Mouse (Mus musculus): ENCODE data around the gene Fam160a2. TPM values are rescaled to one million over a fixed set of nuclear protein-coding genes. Genes with fewer than 3 reads are reported as not detected.
A peak's percentile ranks its signal among the peaks of the same experiment; 100 is the strongest.

Fam160a2 gene
- 41.3 and 45.9 TPM in 2 replicates for polyA plus RNA-seq (2012; rRNA removed)

GRCm38 (mm10) chr7:105399935-105400624, at the start of gene Fam160a2:
TSS of gene Fam160a2 (minus strand) at chr7:105400054.
- peak; percentile 99 to 100 for DNase-seq (ENCODE audit: extremely low spot score in 1 of 2, low spot score in 1 of 2)

- DNase-seq (ENCODE audit: extremely low spot score in 1 of 2, low spot score in 1 of 2) = no peak
Measured at GRCm38 (mm10) chr7:105445076-105445475, 45.2 kb upstream of the Fam160a2 start.

GRCm38 (mm10) chr7:105441426-105441825, 41.6 kb upstream of the Fam160a2 start:
- DNase-seq (ENCODE audit: extremely low spot score in 1 of 2, low spot score in 1 of 2) = no peak

- peak in 1 of 2 experiments; percentile 75 for DNase-seq (ENCODE audit: extremely low spot score in 1 of 2, low spot score in 1 of 2)
Measured at GRCm38 (mm10) chr7:105437979-105438772, 38.3 kb upstream of the Fam160a2 start.

- DNase-seq (ENCODE audit: extremely low spot score in 1 of 2, low spot score in 1 of 2) = no peak
Measured at GRCm38 (mm10) chr7:105434798-105435197, 34.9 kb upstream of the Fam160a2 start.

- DNase-seq (ENCODE audit: extremely low spot score in 1 of 2, low spot score in 1 of 2) = no peak
Measured at GRCm38 (mm10) chr7:105433859-105434258, 34.0 kb upstream of the Fam160a2 start.

GRCm38 (mm10) chr7:105432058-105432457, 32.2 kb upstream of the Fam160a2 start:
- DNase-seq (ENCODE audit: extremely low spot score in 1 of 2, low spot score in 1 of 2) = no peak

GRCm38 (mm10) chr7:105426051-105426450, 26.2 kb upstream of the Fam160a2 start:
- no peak for DNase-seq (ENCODE audit: extremely low spot score in 1 of 2, low spot score in 1 of 2)

GRCm38 (mm10) chr7:105425424-105426043, 25.7 kb upstream of the Fam160a2 start, which contains the start of gene Cckbr:
TSS of gene Cckbr (plus strand) at chr7:105425731.
- peak in 1 of 2 experiments; percentile 75 for DNase-seq (ENCODE audit: extremely low spot score in 1 of 2, low spot score in 1 of 2)

GRCm38 (mm10) chr7:105424368-105424767, 24.5 kb upstream of the Fam160a2 start:
- no peak for DNase-seq (ENCODE audit: extremely low spot score in 1 of 2, low spot score in 1 of 2)

GRCm38 (mm10) chr7:105420903-105421302, 21.0 kb upstream of the Fam160a2 start:
- no peak for DNase-seq (ENCODE audit: extremely low spot score in 1 of 2, low spot score in 1 of 2)

- no peak for DNase-seq (ENCODE audit: extremely low spot score in 1 of 2, low spot score in 1 of 2)
Measured at GRCm38 (mm10) chr7:105418106-105418505, 18.3 kb upstream of the Fam160a2 start.

- DNase-seq (ENCODE audit: extremely low spot score in 1 of 2, low spot score in 1 of 2) = no peak
Measured at GRCm38 (mm10) chr7:105416529-105416928, 16.7 kb upstream of the Fam160a2 start.

- DNase-seq (ENCODE audit: extremely low spot score in 1 of 2, low spot score in 1 of 2) = peak in 1 of 2 experiments; percentile 74
Measured at GRCm38 (mm10) chr7:105414385-105414784, 14.5 kb upstream of the Fam160a2 start.

- peak; percentile 74 to 95 for DNase-seq (ENCODE audit: extremely low spot score in 1 of 2, low spot score in 1 of 2)
Measured at GRCm38 (mm10) chr7:105411874-105412632, 12.2 kb upstream of the Fam160a2 start.

- DNase-seq (ENCODE audit: extremely low spot score in 1 of 2, low spot score in 1 of 2) = no peak
Measured at GRCm38 (mm10) chr7:105406322-105406721, 6.5 kb upstream of the Fam160a2 start.

GRCm38 (mm10) chr7:105404268-105404667, 4.4 kb upstream of the Fam160a2 start, which contains the start of gene Cnga4:
TSS of gene Cnga4 (plus strand) at chr7:105404568.
- no peak for DNase-seq (ENCODE audit: extremely low spot score in 1 of 2, low spot score in 1 of 2)

GRCm38 (mm10) chr7:105399058-105399934, 558 bp downstream of the Fam160a2 start:
- no peak for DNase-seq (ENCODE audit: extremely low spot score in 1 of 2, low spot score in 1 of 2)

GRCm38 (mm10) chr7:105396126-105396525, 3.7 kb downstream of the Fam160a2 start:
- no peak for DNase-seq (ENCODE audit: extremely low spot score in 1 of 2, low spot score in 1 of 2)
